Mouse (Mus musculus) layer of hippocampus, postnatal 25 days (tissue): ENCODE measurements around the gene Fkbp10. TPM values are rescaled to one million over a fixed set of nuclear protein-coding genes. Genes with fewer than 3 reads are reported as not detected.

Experiments used
- DNase-seq, 2 experiments: peaks; one replicate each; pipeline ENCODE4 v3.0.0; 2022; ENCODE audit warnings: mixed read lengths in 2 of 2, low spot score in 1 of 2; ENCODE audit errors: extremely low spot score in 1 of 2
- total RNA-seq, 2 experiments: library from RNA; stranded (reverse); gene quantifications; 2 replicates each; pipeline ENCODE4 v1.2.3; 2021

Fkbp10 gene
- total RNA-seq, 2 experiments from 2014 or later, result 6.8 to 7.4 TPM

GRCm38 (mm10) chr11:100392958-100393357 is 22.5 kb upstream of the Fkbp10 start:
- no peak for DNase-seq

- no peak for DNase-seq
Observed at GRCm38 (mm10) chr11:100393733-100394132, 21.8 kb upstream of the Fkbp10 start.

GRCm38 (mm10) chr11:100394353-100395074 is 21.0 kb upstream of the Fkbp10 start:
- no peak for DNase-seq

- DNase-seq, result no peak
Observed at GRCm38 (mm10) chr11:100395200-100395599, 20.3 kb upstream of the Fkbp10 start.

GRCm38 (mm10) chr11:100395861-100396631 is 19.5 kb upstream of the Fkbp10 start:
- DNase-seq, result no peak

GRCm38 (mm10) chr11:100396886-100397599 is 18.5 kb upstream of the Fkbp10 start:
- DNase-seq, result no peak

GRCm38 (mm10) chr11:100397600-100398389 is 17.7 kb upstream of the Fkbp10 start, which contains the start of gene Jup:
Gene Jup, minus strand, starts transcription at chr11:100397763.
- DNase-seq, result peak; percentile 97

GRCm38 (mm10) chr11:100398517-100398916 is 17.0 kb upstream of the Fkbp10 start:
- DNase-seq, result no peak

- DNase-seq, result no peak
Observed at GRCm38 (mm10) chr11:100399320-100399719, 16.2 kb upstream of the Fkbp10 start.

GRCm38 (mm10) chr11:100399727-100400538 is 15.6 kb upstream of the Fkbp10 start:
- DNase-seq, result no peak

- no peak for DNase-seq
Observed at GRCm38 (mm10) chr11:100400842-100401241, 14.7 kb upstream of the Fkbp10 start.

- no peak for DNase-seq
Observed at GRCm38 (mm10) chr11:100402240-100402639, 13.3 kb upstream of the Fkbp10 start.

GRCm38 (mm10) chr11:100402682-100403081 is 12.8 kb upstream of the Fkbp10 start:
- no peak for DNase-seq

- no peak for DNase-seq
Observed at GRCm38 (mm10) chr11:100403445-100404134, 11.9 kb upstream of the Fkbp10 start.

- DNase-seq, result no peak
Observed at GRCm38 (mm10) chr11:100404456-100405074, 10.9 kb upstream of the Fkbp10 start.

- no peak for DNase-seq
Observed at GRCm38 (mm10) chr11:100406273-100406672, 9.2 kb upstream of the Fkbp10 start.

- no peak for DNase-seq
Observed at GRCm38 (mm10) chr11:100406995-100407705, 8.3 kb upstream of the Fkbp10 start.
